Mouse (Mus musculus): ENCODE data around the gene Npcd. TPM values are rescaled to one million over a fixed set of nuclear protein-coding genes. Genes with fewer than 3 reads are reported as not detected.

The Npcd gene
- polyA plus RNA-seq, 1 experiment from 2014 or later = not detected

DNA sequence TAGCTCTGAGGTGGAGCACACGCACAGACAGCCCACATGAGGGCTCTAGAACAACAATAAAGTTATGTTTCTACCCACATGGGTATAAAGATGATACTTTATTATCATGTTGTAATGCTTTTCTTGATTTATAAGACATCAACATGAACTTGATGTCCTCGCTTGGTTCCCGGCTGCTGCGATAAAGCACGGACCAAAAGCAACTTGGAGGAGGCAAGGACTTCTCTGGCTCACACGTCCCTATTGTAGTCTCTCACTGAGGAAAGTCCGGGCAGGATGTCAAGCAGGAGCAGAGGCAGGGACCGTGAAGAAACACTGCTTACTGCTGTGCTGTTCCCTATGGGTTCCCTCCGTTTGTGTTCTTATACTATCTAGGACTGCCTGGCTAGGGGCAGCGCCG is 90.0 kb downstream of the Npcd start:
- no peak overlapping the region for H3K9ac ChIP-seq (ENCODE audit: low read depth, low read length)
- H3K4me2 ChIP-seq (ENCODE audit: low read depth, low read length) = no peak overlapping the region
- 95% methylated on average over 11 of the region's 11 CpGs for WGBS
- no peaks in the 10 kb centered on the region for H3K27me3 ChIP-seq (replicated peaks; ENCODE audit: control insufficient read depth, insufficient read depth, low read length)
- no peaks in the 10 kb centered on the region for H3K36me3 ChIP-seq (ENCODE audit: control insufficient read depth, insufficient read depth, low read length)
- no peak overlapping the region for H3K27ac ChIP-seq (ENCODE audit: low read length)
- peaks cover 12% of the 10 kb centered on the region for H3K4me1 ChIP-seq (ENCODE audit: control insufficient read depth, insufficient read depth, low read length)
- ATAC-seq = no peak
- no peaks in the 10 kb centered on the region; the same call in 1 of the 2 replicates for H3K9me3 ChIP-seq (ENCODE audit: control insufficient read depth, low read length)
- no peak overlapping the region for H3K4me3 ChIP-seq (ENCODE audit: low read length)

DNA sequence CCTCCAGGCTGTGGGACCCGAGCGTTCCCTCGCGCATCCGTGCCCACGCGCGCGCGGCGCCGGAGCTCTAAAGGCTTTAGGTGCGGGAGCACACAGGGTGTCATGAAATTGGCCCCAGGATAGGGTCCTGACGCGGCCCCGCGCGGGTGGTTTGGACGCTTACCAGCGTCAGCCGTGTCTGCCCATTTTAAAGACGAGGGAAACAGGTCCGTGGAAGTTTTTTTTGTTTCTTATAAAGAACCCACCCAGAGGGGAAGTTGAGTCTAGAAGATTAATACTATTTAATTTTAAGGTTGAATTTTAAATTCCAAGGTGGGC is 91.4 kb downstream of the Npcd start:
- H3K4me2 ChIP-seq (ENCODE audit: low read depth, low read length) = peak overlapping the region; percentile 92
- H3K36me3 ChIP-seq (ENCODE audit: control insufficient read depth, insufficient read depth, low read length) = no peaks in the 10 kb centered on the region
- peak overlapping the region; percentile 93 for H3K9ac ChIP-seq (ENCODE audit: low read depth, low read length)
- ATAC-seq = peak; percentile 41; the same call in 1 of the 2 replicates
- H3K27me3 ChIP-seq (replicated peaks; ENCODE audit: control insufficient read depth, insufficient read depth, low read length) = no peaks in the 10 kb centered on the region
- H3K9me3 ChIP-seq (ENCODE audit: control insufficient read depth, low read length) = no peaks in the 10 kb centered on the region; the same call in 1 of the 2 replicates
- WGBS = under 1% methylated on average over 23 of the region's 23 CpGs
- peak overlapping the region; percentile 96 for H3K4me3 ChIP-seq (ENCODE audit: low read length)
- peaks cover 12% of the 10 kb centered on the region for H3K4me1 ChIP-seq (ENCODE audit: control insufficient read depth, insufficient read depth, low read length)
- H3K27ac ChIP-seq (ENCODE audit: low read length) = peak overlapping the region; percentile 48; the same call in 1 of the 2 replicates

DNA sequence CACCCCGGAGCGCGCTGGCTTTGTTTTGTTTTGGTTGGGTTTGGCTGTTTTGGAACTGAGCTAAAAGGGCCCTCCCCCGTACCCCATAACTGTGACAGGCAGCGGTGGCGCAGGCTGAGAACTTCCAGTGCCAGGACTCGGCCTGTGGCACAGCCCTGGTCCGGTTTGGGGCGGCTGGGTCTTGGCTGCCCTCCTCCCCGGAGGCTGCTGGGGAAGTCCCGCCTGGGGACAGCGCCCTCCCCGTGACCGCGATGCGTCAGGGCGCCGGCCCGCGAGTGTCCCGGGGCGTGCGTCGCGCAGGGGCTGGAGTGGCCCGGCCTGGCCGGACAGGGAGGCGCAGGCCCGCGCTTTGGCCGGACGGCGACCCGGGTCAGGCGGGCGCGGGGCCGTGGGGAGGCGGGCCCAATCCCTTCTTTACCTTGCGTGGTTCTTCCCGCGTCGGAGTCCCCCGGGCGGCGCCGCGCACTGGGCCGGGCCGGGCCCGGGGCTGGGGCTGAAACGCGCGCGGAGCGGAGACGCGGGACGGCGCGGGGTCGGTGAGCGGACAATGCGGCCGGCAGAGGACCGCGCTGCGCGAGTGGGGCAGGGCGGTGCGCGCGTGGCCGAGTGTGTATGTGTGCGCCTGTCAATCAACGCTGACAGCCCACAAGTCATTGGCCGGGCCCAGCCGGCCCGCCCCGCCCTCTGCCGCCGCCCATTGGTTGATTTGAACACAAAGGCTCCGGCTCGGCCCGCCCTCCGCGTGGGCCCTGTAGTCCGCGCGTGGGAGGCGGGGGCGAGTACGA is 91.9 kb downstream of the Npcd start, which contains the start of gene Sun2:
TSS of gene Sun2 (minus strand) at position 616 of the 785 bp plus-strand sequence.
- ATAC-seq = peak; percentile 94
- Histone ChIP-seq H3K27me3 (replicated peaks; ENCODE audit: control insufficient read depth, insufficient read depth, low read length) (no peaks in the 10 kb centered on the region), H3K4me1 (ENCODE audit: control insufficient read depth, insufficient read depth, low read length) (peaks cover 12% of the 10 kb centered on the region), H3K4me2 (ENCODE audit: low read depth, low read length) (peak within 1 kb of the TSS; percentile 92), H3K36me3 (ENCODE audit: control insufficient read depth, insufficient read depth, low read length) (peaks cover 2% of the 10 kb centered on the region; the same call in 1 of the 2 replicates), H3K9me3 (ENCODE audit: control insufficient read depth, low read length) (no peaks in the 10 kb centered on the region; the same call in 1 of the 2 replicates), H3K4me3 (ENCODE audit: low read length) (peak within 1 kb of the TSS; percentile 96), H3K9ac (ENCODE audit: low read depth, low read length) (peak within 1 kb of the TSS; percentile 93), H3K27ac (ENCODE audit: low read length) (peak within 1 kb of the TSS; percentile 65)
- WGBS = under 1% methylated on average over 91 of the region's 93 CpGs

DNA sequence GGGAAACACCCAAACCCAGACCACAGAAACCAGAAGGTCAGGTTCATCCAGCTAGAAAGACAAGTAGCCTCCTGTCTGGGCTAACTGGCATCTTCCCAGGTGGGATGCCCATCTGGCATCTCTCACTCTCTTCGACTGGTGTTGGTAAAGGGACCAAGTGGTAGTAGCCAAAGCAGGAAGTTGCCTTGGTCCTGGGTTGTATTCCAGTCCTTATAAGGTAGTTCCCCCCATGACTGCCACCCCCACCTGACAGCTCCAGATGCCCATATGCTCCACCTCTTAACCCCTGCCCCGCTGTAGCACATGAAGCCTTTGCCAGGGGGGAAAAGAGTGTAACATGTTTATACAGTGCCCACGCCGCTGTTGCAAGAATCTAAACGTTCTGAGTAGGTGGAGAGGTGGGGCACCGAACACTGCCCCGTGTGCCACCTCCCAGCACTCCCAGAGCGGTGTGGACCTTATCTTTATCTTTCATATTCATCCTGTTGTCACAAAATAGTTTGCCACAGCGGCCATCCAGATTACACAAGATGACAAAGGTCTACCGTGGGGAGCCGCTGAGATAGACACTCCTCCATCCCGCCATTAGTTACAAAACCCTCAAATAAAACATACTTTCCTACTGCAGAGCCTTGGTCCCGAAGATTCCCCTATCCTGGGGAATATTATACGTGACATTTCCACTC is 92.7 kb downstream of the Npcd start:
- H3K9ac ChIP-seq (ENCODE audit: low read depth, low read length) = peak overlapping the region; percentile 93
- H3K36me3 ChIP-seq (ENCODE audit: control insufficient read depth, insufficient read depth, low read length) = peaks cover 7% of the 10 kb centered on the region; the same call in 1 of the 2 replicates
- H3K4me1 ChIP-seq (ENCODE audit: control insufficient read depth, insufficient read depth, low read length) = peaks cover 12% of the 10 kb centered on the region
- H3K9me3 ChIP-seq (ENCODE audit: control insufficient read depth, low read length) = no peaks in the 10 kb centered on the region; the same call in 1 of the 2 replicates
- WGBS = 13% methylated on average over 14 of the region's 14 CpGs
- 0 out of 2 replicates have a peak, but pooled peaks have one; percentile 6 for ATAC-seq
- H3K4me3 ChIP-seq (ENCODE audit: low read length) = peak overlapping the region; percentile 96
- no peaks in the 10 kb centered on the region for H3K27me3 ChIP-seq (replicated peaks; ENCODE audit: control insufficient read depth, insufficient read depth, low read length)
- H3K27ac ChIP-seq (ENCODE audit: low read length) = peak overlapping the region; percentile 65
- H3K4me2 ChIP-seq (ENCODE audit: low read depth, low read length) = peak overlapping the region; percentile 92

DNA sequence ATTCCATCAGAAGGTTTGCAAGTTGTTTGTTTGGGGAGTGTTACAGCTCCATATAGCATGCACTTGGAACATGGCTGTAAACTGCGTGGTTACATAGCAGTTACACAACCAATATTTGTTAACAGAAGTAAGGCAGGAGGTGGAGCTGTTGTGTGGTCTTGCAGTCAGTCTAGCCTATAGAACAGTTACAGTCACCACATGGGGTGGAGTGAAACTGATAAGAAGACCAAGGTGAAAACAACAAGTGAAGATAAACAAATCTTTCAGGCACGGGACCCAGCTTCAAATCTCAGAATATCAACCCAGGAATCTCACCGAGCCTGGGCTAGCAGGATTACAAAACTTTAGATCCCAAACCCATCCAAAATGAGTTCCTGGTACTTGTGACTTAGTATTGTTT is 93.3 kb downstream of the Npcd start:
- peak overlapping the region; percentile 96 for H3K4me3 ChIP-seq (ENCODE audit: low read length)
- H3K27me3 ChIP-seq (replicated peaks; ENCODE audit: control insufficient read depth, insufficient read depth, low read length) = no peaks in the 10 kb centered on the region
- 54% methylated on average over 3 of the region's 3 CpGs for WGBS
- ATAC-seq = no peak
- no peak overlapping the region for H3K27ac ChIP-seq (ENCODE audit: low read length)
- peak overlapping the region; percentile 92; the same call in 1 of the 2 replicates for H3K4me2 ChIP-seq (ENCODE audit: low read depth, low read length)
- H3K36me3 ChIP-seq (ENCODE audit: control insufficient read depth, insufficient read depth, low read length) = peaks cover 7% of the 10 kb centered on the region; the same call in 1 of the 2 replicates
- no peaks in the 10 kb centered on the region; the same call in 1 of the 2 replicates for H3K9me3 ChIP-seq (ENCODE audit: control insufficient read depth, low read length)
- peaks cover 12% of the 10 kb centered on the region for H3K4me1 ChIP-seq (ENCODE audit: control insufficient read depth, insufficient read depth, low read length)
- H3K9ac ChIP-seq (ENCODE audit: low read depth, low read length) = no peak overlapping the region; the same call in 1 of the 2 replicates

Other genes starting within 250 kb of the Npcd start
- 1.1 and 1.7 TPM in 2 replicates for gene Dmc1, start 229.1 kb downstream of the Npcd start, polyA plus RNA-seq (2015; fragmentation: Nextera tagmentation; extraction: Ambion mirVana)
- gene Fam227a, start 175.3 kb downstream of the Npcd start, polyA plus RNA-seq (2015; fragmentation: Nextera tagmentation; extraction: Ambion mirVana) = 0.60 and 0.72 TPM in 2 replicates
- gene Cby1, start 175.0 kb downstream of the Npcd start, polyA plus RNA-seq (2015; fragmentation: Nextera tagmentation; extraction: Ambion mirVana) = 37.1 and 37.2 TPM in 2 replicates
- gene Tomm22, start 163.4 kb downstream of the Npcd start, polyA plus RNA-seq (2015; fragmentation: Nextera tagmentation; extraction: Ambion mirVana) = 248 and 288 TPM in 2 replicates
- 14.1 and 17.0 TPM in 2 replicates for gene Josd1, start 146.3 kb downstream of the Npcd start, polyA plus RNA-seq (2015; fragmentation: Nextera tagmentation; extraction: Ambion mirVana)
- 24.5 and 25.3 TPM in 2 replicates for gene Gtpbp1, start 143.4 kb downstream of the Npcd start, polyA plus RNA-seq (2015; fragmentation: Nextera tagmentation; extraction: Ambion mirVana)
- 2.8 and 3.3 TPM in 2 replicates for gene Sun2, start 91.7 kb downstream of the Npcd start, polyA plus RNA-seq (2015; fragmentation: Nextera tagmentation; extraction: Ambion mirVana)
- gene Dnal4, start 56.4 kb downstream of the Npcd start, polyA plus RNA-seq (2015; fragmentation: Nextera tagmentation; extraction: Ambion mirVana) = 38.8 and 43.0 TPM in 2 replicates
- 1.3 and 1.8 TPM in 2 replicates for gene Nptxr, start 29.5 kb downstream of the Npcd start, polyA plus RNA-seq (2015; fragmentation: Nextera tagmentation; extraction: Ambion mirVana)
- 31.4 and 31.6 TPM in 2 replicates for gene Cbx6, start 451 bp upstream of the Npcd start, polyA plus RNA-seq (2015; fragmentation: Nextera tagmentation; extraction: Ambion mirVana)
- 12.9 and 16.2 TPM in 2 replicates for gene Apobec3, start 57.4 kb upstream of the Npcd start, polyA plus RNA-seq (2015; fragmentation: Nextera tagmentation; extraction: Ambion mirVana)
- gene Cbx7, start 136.9 kb upstream of the Npcd start, polyA plus RNA-seq (2015; fragmentation: Nextera tagmentation; extraction: Ambion mirVana) = 3.7 and 4.8 TPM in 2 replicates
- gene Pdgfb, start 180.7 kb upstream of the Npcd start, polyA plus RNA-seq (2015; fragmentation: Nextera tagmentation; extraction: Ambion mirVana) = 7.0 and 8.3 TPM in 2 replicates

Data from intestine, embryonic 16.5 days (tissue).